Mouse (Mus musculus) liver, postnatal 0 days (tissue): ENCODE measurements around the gene Banf2.

Experiments
- CTCF ChIP-seq: sonication (generic); IDR thresholded peaks from 2 replicates; pipeline ENCODE4 v1.5.1; 2016; ENCODE audit warnings: antibody characterized with exemption, low read depth
- EP300 ChIP-seq: IDR thresholded peaks from 2 replicates; pipeline ENCODE4 v1.6.1; 2016; ENCODE audit warnings: antibody characterized with exemption, low read depth, mild to moderate bottlenecking

GRCm38 (mm10) chr2:144052410-144053065 lies 19.7 kb downstream of the Banf2 start:
- TF ChIP-seq CTCF (no peak), EP300 (no peak)
